17 mouse cellular contexts compared by ENCODE assay signal in the genomic region with DNA sequence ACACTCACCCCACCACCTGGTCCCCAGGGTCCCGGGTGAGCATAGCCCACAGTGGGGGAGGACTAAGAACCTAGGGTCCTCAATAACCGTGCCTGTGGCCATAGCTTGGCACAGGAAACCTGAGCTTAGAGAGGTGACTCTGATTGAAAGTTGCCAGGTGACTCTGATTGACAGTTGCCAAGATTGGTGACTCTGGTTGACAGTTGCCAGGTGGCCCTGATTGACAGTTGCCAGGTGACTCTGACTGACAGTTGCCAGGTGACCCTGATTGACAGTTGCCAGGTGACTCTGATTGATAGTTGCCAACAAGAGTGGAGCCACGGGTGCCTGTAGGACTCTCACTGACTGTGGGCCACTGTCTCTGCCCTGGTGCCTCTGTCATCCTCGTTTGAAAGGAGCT.
"Had no signal": no experiment of that assay in that cellular context is flagged by ENCODE, and none has a peak within 500 bp of the region (broad histone marks: within the 10 kb centered on the region; RNA-seq: fewer than 3 reads in every experiment).

No protein-coding gene starts in this region.

- H3K27me3 ChIP-seq: liver, embryonic 15.5 days; neural tube, embryonic 15.5 days had no signal

- H3K9ac ChIP-seq: limb, embryonic 13.5 days; liver, embryonic 15.5 days; neural tube, embryonic 15.5 days had no signal

- ATAC-seq: lung, postnatal 0 days had no signal

- H3K4me2 ChIP-seq: limb, embryonic 13.5 days; liver, embryonic 11.5 days; liver, embryonic 15.5 days; neural tube, embryonic 15.5 days had no signal

- H3K4me3 ChIP-seq: limb, embryonic 13.5 days; liver, embryonic 15.5 days; myocyte; neural tube, embryonic 15.5 days had no signal

- H3K27ac ChIP-seq: kidney, postnatal 0 days; limb, embryonic 13.5 days; liver, embryonic 15.5 days; neural tube, embryonic 15.5 days had no signal

- H3K4me1 ChIP-seq: liver, embryonic 15.5 days; neural tube, embryonic 15.5 days had no signal

- H3K9me3 ChIP-seq: limb, embryonic 13.5 days; liver, embryonic 15.5 days; neural tube, embryonic 15.5 days had no signal

- H3K36me3 ChIP-seq: limb, embryonic 13.5 days; liver, embryonic 15.5 days; neural tube, embryonic 15.5 days had no signal

- DNase-seq: kidney, adult 11 months; kidney, adult 9 months; kidney, postnatal 36 days; layer of hippocampus, adult 9-11 months; layer of hippocampus, postnatal 36 days; lung, adult 2 months; right cerebral cortex, adult 18-20 months; spleen, adult 18-20 months; thymus, adult 18-20 months; thymus, postnatal 14 days had no signal
